Mouse (Mus musculus): ENCODE measurements around the gene Gm6121. TPM values are rescaled to one million over a fixed set of nuclear protein-coding genes. Genes with fewer than 3 reads are reported as not detected.

Gene Gm6121
- total RNA-seq (2023) = not detected

DNA sequence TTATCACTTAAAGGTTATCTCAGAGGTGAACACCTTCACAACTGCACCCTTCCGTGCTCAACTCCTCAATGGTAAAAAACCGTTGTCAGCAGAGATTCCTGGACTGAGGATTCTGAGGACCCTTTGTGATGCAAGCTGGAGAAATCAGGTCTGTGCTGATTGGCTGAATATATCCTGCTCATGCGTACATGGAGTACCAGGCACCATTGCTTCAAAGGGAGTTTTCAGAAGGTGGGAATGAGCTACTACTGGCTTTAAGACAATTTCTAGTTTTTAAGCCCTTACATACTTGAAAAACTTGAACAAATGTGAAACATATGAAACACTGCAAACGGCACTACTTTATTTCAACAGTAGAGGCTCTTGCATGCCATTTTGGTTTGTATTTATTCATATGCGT is at the start of gene Gm6121:
TSS of gene Gm6121 (minus strand) at position 101 of the 400 bp plus-strand sequence.

Other genes starting within 250 kb of the Gm6121 start
- gene Gm14525, start 233.1 kb downstream of the Gm6121 start, total RNA-seq (2023) = not detected

Data from B cell, adult 67 days (primary cell).